Mouse (Mus musculus): Measurements from ENCODE around the gene Pea15a.

Pea15a gene

DNA sequence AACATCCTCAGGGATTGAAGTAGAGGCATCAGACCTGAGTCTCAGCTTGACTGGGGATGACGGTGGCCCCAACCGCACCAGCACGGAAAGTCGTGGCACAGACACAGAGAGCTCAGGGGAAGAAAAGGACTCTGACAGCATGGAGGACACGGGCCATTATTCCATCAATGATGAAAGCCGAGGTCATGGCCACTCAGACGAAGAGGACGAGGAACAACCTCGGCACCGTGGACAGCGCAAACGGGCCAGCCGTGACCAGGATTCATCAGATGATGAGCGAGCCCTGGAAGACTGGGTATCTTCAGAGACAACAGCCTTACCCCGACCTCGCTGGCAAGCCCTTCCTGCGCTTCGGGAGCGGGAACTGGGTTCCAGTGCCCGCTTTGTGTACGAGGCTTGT is 34.2 kb downstream of the Pea15a start:
- no peak for DNase-seq

DNA sequence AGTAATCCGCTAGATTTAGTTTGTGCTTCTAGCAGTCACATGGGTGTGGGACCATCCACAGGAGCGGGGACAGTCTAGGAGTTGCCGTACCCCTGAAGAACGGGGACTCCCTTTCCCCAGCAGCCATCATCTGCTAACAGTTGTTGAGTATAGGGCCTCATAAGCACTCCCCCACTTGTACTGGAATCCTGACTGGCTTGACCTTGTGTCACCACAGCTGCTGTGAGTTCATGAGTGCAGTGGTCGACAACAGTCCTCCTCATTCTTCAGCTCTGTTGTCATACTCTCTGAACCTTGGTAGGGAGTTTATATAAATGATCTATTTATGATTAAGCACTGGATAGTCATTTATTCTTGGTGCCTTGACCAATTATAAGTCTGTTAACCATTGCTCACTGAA is 36.8 kb downstream of the Pea15a start:
- no peak for DNase-seq

DNA sequence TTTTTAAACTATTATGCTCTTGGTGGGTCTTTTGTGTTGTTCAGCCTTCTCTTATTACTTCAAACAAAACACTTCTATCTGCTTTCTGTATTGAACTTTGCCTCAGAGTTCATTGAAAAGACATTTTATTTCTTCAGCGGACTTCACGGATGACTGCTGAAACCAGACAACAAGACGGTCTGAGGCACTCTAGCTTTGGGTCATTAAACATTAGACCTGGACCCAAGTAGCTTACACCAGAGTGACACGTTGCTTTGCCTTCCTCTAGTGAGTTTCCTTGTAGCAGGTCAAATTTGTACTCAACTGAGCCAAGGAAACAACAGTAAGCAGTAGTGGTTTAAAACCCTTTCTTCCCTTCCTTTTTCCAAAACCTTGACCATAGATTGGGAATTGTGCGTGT is 38.7 kb downstream of the Pea15a start:
- DNase-seq, result no peak

DNA sequence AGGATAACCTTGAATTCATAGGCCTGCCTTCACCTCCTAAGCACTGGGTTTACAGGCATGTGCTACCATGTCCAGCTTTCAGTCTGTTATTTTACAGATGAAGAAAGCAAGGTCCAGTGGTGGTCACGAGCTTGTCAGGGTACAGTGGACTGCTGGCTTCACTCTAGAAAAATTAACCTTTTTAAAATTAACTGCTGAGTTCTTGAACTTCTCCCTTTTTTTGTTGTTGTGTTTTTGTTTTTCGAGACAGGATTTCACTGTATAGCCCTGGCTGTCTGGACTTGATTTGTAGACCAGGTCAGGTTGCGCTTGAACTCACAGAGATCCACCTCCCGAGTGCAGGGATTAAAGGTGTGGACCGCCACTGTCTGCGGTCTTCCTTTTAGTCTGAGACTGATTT is 43.6 kb downstream of the Pea15a start:
- no peak for DNase-seq

DNA sequence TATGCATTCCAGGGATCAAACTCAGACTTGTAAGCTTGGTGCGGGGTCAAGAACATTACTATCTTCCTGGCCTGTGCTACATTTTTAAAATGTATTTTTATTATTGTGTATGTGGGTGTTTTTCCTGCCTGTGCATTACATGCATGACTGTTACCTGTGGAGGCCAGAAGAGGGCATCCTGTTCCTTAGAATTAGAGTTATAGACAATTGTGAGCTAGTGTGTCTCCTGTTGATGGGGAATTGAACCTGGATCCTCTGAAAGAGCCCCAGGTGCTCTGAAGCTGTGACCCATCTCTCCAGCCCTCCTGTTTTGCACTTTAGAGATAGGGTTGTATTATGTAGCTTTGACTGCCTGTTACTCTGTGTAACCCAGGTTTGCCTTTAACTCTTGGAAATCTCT is 44.6 kb downstream of the Pea15a start:
- DNase-seq, result peak; percentile 41

DNA sequence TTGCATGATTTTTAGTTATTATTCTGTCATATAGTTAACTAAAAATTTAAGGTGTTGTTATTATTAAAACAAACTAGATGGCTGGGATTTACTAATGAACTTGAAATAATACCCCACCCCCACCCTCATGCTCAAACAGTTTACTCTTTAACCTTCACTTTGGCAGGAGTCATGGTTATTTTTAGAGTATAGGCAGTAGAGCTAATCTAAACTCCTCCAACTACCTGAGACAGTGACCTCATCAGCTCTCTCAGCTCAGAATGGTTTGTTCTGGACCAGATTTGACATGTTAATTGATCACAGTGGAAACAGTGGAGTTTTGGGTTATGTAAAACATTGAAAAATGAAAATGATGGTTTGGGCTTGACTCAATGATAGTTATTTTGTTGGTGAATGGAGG is 46.1 kb downstream of the Pea15a start:
- no peak for DNase-seq

DNA sequence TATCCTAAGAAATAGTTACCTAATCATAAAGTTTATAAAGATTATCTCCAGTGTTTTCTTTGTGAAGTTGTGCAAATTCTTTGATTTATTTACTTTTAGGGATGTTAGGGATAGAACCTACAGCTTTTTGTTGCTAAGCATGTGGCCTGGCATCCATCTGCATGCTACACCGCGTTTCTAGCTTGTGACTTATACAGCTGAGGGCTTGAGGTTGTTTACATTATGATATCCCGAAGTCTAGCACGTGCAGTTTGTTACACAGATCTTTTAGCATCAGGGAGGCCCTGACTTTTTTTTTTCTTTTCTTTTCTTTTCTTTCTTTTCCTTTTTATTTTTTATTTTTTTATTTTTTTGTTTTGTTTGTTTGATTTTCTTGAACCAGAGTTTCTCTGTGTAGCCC is 46.6 kb downstream of the Pea15a start:
- no peak for DNase-seq

DNA sequence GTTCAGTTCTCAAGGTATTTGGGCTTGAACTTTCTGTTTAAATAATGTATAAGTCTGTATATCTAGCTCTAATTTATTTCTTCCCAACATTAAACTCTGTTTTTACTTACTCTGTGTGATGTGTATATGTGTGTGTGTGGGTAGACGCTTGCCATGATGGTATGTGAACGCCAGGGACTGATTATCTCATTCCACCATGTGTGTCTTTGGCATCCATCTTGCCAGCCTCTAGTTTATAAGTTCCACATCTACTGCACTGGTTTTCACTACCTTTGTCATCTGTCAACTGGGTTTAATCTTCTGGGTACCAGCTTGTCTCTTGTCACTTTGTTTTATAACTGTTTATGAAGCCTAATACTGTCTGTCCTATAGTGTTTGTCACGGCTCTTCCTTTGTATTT is 51.1 kb downstream of the Pea15a start:
- no peak for DNase-seq

DNA sequence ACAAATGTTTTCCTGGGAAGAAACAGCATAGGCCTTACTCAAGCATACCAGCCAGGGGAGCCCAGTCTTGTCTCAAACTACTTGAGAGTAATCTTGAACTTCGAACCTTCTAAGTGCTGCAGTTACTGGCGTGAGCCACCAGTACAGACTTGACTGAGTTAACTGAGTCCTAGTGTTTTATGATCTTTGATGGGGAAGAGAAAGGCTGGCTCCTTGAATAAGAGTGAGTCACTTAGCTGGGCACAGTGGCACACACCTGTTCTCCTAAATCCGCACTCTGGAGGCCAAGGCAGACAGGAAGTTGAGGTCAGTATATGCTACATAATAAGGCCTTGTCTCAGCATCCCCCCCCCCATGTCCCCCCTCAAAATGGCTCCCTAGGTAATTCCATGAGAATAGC is 52.1 kb downstream of the Pea15a start:
- DNase-seq, result no peak

DNA sequence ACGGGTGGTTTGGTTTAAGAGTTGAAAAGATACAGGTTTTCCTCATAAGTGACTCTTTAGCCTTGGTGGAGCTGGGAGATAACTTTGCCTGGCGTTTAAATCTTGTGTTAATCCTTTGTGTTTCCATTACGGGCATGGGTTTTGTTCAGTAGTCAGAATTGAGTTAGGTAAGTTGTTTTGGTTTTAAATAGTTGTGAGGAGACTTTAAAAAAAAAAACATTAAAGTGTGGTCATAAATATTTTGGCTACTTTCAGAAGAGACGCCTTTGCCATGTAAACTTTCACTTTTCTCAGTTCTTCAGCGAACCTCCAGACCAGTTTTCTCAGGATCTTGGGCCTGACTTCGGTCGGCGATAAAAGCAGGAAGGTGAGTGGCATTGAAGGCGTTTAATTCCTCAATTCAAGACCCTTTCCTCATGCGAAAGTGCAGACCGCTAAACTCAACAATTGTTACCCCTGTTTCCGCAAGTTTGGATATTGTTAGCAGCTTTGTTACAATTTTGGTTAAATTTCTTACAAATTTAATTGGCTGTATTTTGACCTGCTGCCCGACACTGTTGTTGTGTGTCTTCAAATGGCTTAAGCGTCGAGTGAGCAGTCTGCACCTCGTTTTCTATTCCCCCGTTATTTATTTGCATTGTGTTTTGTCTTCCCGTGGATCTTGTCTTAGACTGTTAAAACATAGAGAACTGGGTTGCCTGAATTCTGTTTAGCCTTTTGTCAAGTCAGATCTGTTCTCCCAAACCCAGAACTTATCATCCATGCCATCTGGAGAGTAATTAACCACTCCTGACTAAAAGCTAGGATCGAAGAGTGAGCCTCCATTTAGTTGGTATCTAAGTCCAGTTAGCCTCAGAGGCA is 57.4 kb downstream of the Pea15a start:
- DNase-seq, result peak; percentile 27

DNA sequence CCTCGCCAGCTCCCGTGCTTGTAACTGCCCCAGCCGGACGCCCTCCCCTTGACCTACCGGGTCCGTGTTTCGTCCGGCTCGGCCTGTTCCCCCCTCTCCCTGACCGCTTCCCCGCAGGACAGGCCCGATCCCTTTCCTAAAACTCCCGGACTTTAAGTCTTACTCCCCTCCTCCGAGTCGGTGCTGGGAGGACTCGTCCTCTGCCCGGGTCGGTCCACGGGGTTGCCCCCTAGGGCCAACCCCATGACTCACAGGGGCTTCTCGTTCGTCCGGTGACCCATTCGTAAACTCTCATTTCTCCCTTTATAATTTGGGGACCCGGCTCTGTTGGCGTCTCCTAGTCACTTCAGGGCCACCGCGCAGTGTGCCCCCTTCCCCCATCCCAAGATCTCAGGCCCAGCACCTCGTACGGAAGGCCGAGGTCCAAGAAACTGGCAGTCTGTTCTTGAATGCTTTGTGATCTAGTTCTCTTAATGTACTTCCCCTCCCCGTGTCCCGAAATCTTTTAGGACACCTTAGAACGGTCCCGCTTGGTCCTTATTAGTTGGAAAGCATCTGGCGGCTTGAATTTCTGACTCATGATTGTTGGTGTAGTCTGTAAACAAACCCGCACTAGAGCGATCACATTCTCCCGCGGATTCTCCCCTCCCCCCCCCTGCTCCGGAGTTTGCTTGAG is 58.2 kb downstream of the Pea15a start:
- peak; percentile 61 for DNase-seq

DNA sequence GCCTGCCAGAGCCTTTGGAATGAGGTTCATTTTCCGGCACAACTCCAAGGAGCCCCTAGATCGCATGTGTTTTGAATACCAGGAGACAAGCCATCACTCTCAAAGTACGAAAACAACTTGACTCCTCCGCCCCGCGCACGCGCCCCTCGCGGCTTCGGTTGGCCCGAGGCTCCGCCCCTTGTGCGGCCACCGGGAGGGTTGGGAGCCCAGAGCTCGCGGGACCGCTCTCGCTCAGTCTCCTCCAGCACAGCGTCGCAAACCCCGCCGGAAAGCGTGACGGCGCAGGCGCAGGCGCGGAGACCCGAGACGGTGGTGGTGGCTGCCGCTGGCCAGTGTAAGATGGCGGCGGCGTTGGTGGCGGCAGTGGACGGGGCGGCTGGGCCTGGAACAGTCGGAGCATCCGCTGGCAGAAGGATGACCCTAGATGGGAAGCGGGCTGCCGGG is 58.7 kb downstream of the Pea15a start, which contains the start of gene Dcaf8:
Dcaf8 (plus strand) TSS at position 250 of the 444 bp plus-strand sequence.
- peak; percentile 99 for DNase-seq
